Comparison of ENCODE assay signal across 8 mouse cellular contexts in genomic region chr10:62485878-62486582, GRCm38 (mm10). TPM values are rescaled to one million over a fixed set of nuclear protein-coding genes. Genes with fewer than 3 reads are reported as not detected.
DNase-seq lines count a peak whose midpoint lies in the region; ATAC-seq and TF ChIP-seq lines count a peak whose summit lies in the region.

No protein-coding gene starts in this region.

- no peak for TF ChIP-seq EP300 in stomach, postnatal 0 days (optimal IDR thresholded peaks at IDR 0.05)

- intact Hi-C loops in left cerebral cortex, postnatal 36 days (cut with DNase I) = loop anchor here (1.0 to 5.0 kb wide), 2 partner anchors 39 to 146 kb away; partner anchors contain the start of genes 4930507D05Rik and Supv3l1

- TF ChIP-seq CTCF in stomach, postnatal 0 days (IDR thresholded peaks at IDR 0.05; ENCODE audit: low read depth) = no peak

- H3K9me3 ChIP-seq in embryonic facial prominence, embryonic 10.5 days = no peaks in the 10 kb centered on the region
- H3K9me3 ChIP-seq in hindbrain, embryonic 16.5 days (ENCODE audit: control insufficient read depth, low read length) = no peaks in the 10 kb centered on the region
- no peaks in the 10 kb centered on the region for H3K9me3 ChIP-seq in stomach, postnatal 0 days (ENCODE audit: control insufficient read depth, low read length)

- H3K27me3 ChIP-seq in embryonic facial prominence, embryonic 10.5 days (replicated peaks; ENCODE audit: low read depth, poor library complexity, severe bottlenecking) = no peaks in the 10 kb centered on the region
- H3K27me3 ChIP-seq in hindbrain, embryonic 16.5 days (replicated peaks; ENCODE audit: control insufficient read depth, insufficient read depth, low read length) = no peaks in the 10 kb centered on the region
- H3K27me3 ChIP-seq in stomach, postnatal 0 days (ENCODE audit: control insufficient read depth, insufficient read depth, low read length) = no peaks in the 10 kb centered on the region

- H3K9ac ChIP-seq in hindbrain, embryonic 16.5 days (ENCODE audit: low read depth, low read length) = peak overlapping the region; percentile 78
- H3K9ac ChIP-seq in stomach, postnatal 0 days (ENCODE audit: low read length) = peak overlapping the region; percentile 92

- peak overlapping the region; percentile 76 for H3K4me3 ChIP-seq in embryonic facial prominence, embryonic 10.5 days
- peak overlapping the region; percentile 81 for H3K4me3 ChIP-seq in hindbrain, embryonic 16.5 days (ENCODE audit: low read length)
- H3K4me3 ChIP-seq in stomach, postnatal 0 days (ENCODE audit: low read depth, low read length) = peak overlapping the region; percentile 92

- peak; percentile 8 to 13 for DNase-seq in left cerebral cortex, adult 8-10 months (ENCODE audit: low spot score in 2 of 2)
- DNase-seq in left cerebral cortex, postnatal 36 days (ENCODE audit: low spot score in 2 of 2) = no peak
- peak; percentile 56 for DNase-seq in MN1 (ENCODE audit: low spot score)
- peak; percentile 40 for DNase-seq in embryonic facial prominence, embryonic 10.5 days (ENCODE audit: low spot score)
- peak; percentile 51 for DNase-seq in lung, postnatal 36 days
- peak; percentile 38 for DNase-seq in stomach, postnatal 0 days (ENCODE audit: low spot score)
- no peak for DNase-seq in right cerebral cortex, postnatal 4 days

- WGBS in embryonic facial prominence, embryonic 10.5 days = under 1% methylated on average over 48 of the region's 48 CpGs
- under 1% methylated on average over 32 of the region's 48 CpGs for WGBS in hindbrain, embryonic 16.5 days
- 1% methylated on average over 36 of the region's 48 CpGs for WGBS in stomach, postnatal 0 days

- ATAC-seq in hindbrain, embryonic 16.5 days = peak; percentile 82
- ATAC-seq in stomach, postnatal 0 days (ENCODE audit: low FRiP score, low TSS enrichment) = peak; percentile 73

- H3K36me3 ChIP-seq in embryonic facial prominence, embryonic 10.5 days (replicated peaks) = no peaks in the 10 kb centered on the region
- H3K36me3 ChIP-seq in hindbrain, embryonic 16.5 days (ENCODE audit: control insufficient read depth, insufficient read depth, low read length) = no peaks in the 10 kb centered on the region
- no peaks in the 10 kb centered on the region for H3K36me3 ChIP-seq in stomach, postnatal 0 days (ENCODE audit: control insufficient read depth, insufficient read depth, low read length)

- H3K4me2 ChIP-seq in hindbrain, embryonic 16.5 days (ENCODE audit: low read length) = peak overlapping the region; percentile 68
- peak overlapping the region; percentile 73 for H3K4me2 ChIP-seq in stomach, postnatal 0 days (replicated peaks; ENCODE audit: low read depth)

- H3K27ac ChIP-seq in embryonic facial prominence, embryonic 10.5 days (replicated peaks) = peak overlapping the region; percentile 87
- peak overlapping the region; percentile 80 for H3K27ac ChIP-seq in hindbrain, embryonic 16.5 days (ENCODE audit: low read depth, low read length)
- peak overlapping the region; percentile 97 for H3K27ac ChIP-seq in stomach, postnatal 0 days (replicated peaks)

- peaks cover 15% of the 10 kb centered on the region for H3K4me1 ChIP-seq in embryonic facial prominence, embryonic 10.5 days
- H3K4me1 ChIP-seq in hindbrain, embryonic 16.5 days (ENCODE audit: control insufficient read depth, insufficient read depth, low read depth, low read length) = peaks cover 11% of the 10 kb centered on the region
- H3K4me1 ChIP-seq in stomach, postnatal 0 days (replicated peaks; ENCODE audit: control insufficient read depth, insufficient read depth) = no peaks in the 10 kb centered on the region

RNA-seq across cellular contexts. Expression of gene Vps26a, which starts 0.6 kb away (rescaled TPM):
- total RNA-seq in left cerebral cortex, adult 8-10 months (2022) = 10 to 100 TPM; 47.3 to 54.9 (median 51.6) TPM
- total RNA-seq in left cerebral cortex, postnatal 36 days (2021) = 10 to 100 TPM; 45.8 to 53.8 TPM
- 83.2 and 84.7 TPM in 2 replicates for polyA plus RNA-seq in embryonic facial prominence, embryonic 10.5 days (2016; fragmentation: Nextera tagmentation; extraction: Ambion mirVana)
- 60.5 and 61.1 TPM in 2 replicates for polyA plus RNA-seq in hindbrain, embryonic 16.5 days (2015; fragmentation: Nextera tagmentation; extraction: Ambion mirVana)
- polyA plus RNA-seq in stomach, postnatal 0 days (2015; fragmentation: Nextera tagmentation; extraction: Ambion mirVana) = 59.6 and 60.4 TPM in 2 replicates

RNA-seq across cellular contexts. Expression of gene Supv3l1, which starts 36.5 kb away (rescaled TPM):
- total RNA-seq in left cerebral cortex, adult 8-10 months (2022) = 10 to 100 TPM; 23.0 to 33.5 (median 27.6) TPM
- 10 to 100 TPM; 20.1 to 28.0 TPM for total RNA-seq in left cerebral cortex, postnatal 36 days (2021)
- polyA plus RNA-seq in embryonic facial prominence, embryonic 10.5 days (2016; fragmentation: Nextera tagmentation; extraction: Ambion mirVana) = 28.5 and 32.4 TPM in 2 replicates
- polyA plus RNA-seq in hindbrain, embryonic 16.5 days (2015; fragmentation: Nextera tagmentation; extraction: Ambion mirVana) = 20.9 and 21.3 TPM in 2 replicates
- 12.6 and 13.9 TPM in 2 replicates for polyA plus RNA-seq in stomach, postnatal 0 days (2015; fragmentation: Nextera tagmentation; extraction: Ambion mirVana)

RNA-seq across cellular contexts. Expression of gene 4930507D05Rik, which starts 36.7 kb away (rescaled TPM):
- total RNA-seq in left cerebral cortex, adult 8-10 months (2022) = 1 to 10 TPM in 2 of 4 experiments, under 1 TPM in 2; 0.81 to 1.8 (median 1.0) TPM
- total RNA-seq in left cerebral cortex, postnatal 36 days (2021) = 1 to 10 TPM; 1.7 to 2.0 TPM
- polyA plus RNA-seq in embryonic facial prominence, embryonic 10.5 days (2016; fragmentation: Nextera tagmentation; extraction: Ambion mirVana) = 0.90 and 1.2 TPM in 2 replicates
- polyA plus RNA-seq in hindbrain, embryonic 16.5 days (2015; fragmentation: Nextera tagmentation; extraction: Ambion mirVana) = 1.4 and 1.8 TPM in 2 replicates
- polyA plus RNA-seq in stomach, postnatal 0 days (2015; fragmentation: Nextera tagmentation; extraction: Ambion mirVana) = 0.21 and 0.23 TPM in 2 replicates

RNA-seq across cellular contexts. Expression of gene Srgn, which starts 41.2 kb away (rescaled TPM):
- 10 to 100 TPM in 2 of 4 experiments, 1 to 10 TPM in 2; 7.4 to 18.7 (median 11.6) TPM for total RNA-seq in left cerebral cortex, adult 8-10 months (2022)
- 1 to 10 TPM; 7.7 to 8.9 TPM for total RNA-seq in left cerebral cortex, postnatal 36 days (2021)
- 2.0 and 3.3 TPM in 2 replicates for polyA plus RNA-seq in embryonic facial prominence, embryonic 10.5 days (2016; fragmentation: Nextera tagmentation; extraction: Ambion mirVana)
- polyA plus RNA-seq in hindbrain, embryonic 16.5 days (2015; fragmentation: Nextera tagmentation; extraction: Ambion mirVana) = 10.0 and 14.0 TPM in 2 replicates
- polyA plus RNA-seq in stomach, postnatal 0 days (2015; fragmentation: Nextera tagmentation; extraction: Ambion mirVana) = 12.5 and 14.2 TPM in 2 replicates

Comparison
In these comparisons a context has a peak if more than half of its experiments do, and no peak if none do; other contexts are left out.
1. DNase-seq: peak in left cerebral cortex, adult 8-10 months (2 of 2), MN1 (single experiment), embryonic facial prominence, embryonic 10.5 days (single experiment), lung, postnatal 36 days (single experiment) and stomach, postnatal 0 days (single experiment); none in left cerebral cortex, postnatal 36 days (0 of 2) and right cerebral cortex, postnatal 4 days (single experiment).
2. Peak in every context shown above with its lines, with median percentiles within 50 percentile points of each other: H3K27ac ChIP-seq and H3K4me3 ChIP-seq.